Mouse (Mus musculus): ENCODE data around the gene Rab42. TPM values are rescaled to one million over a fixed set of nuclear protein-coding genes. Genes with fewer than 3 reads are reported as not detected.

Gene Rab42
- polyA plus RNA-seq, 1 experiment from 2014 or later: 3.9 TPM

GRCm38 (mm10) chr4:132266835-132267349 is 36.3 kb downstream of the Rab42 start:
- Histone ChIP-seq H3K4me1 (replicated peaks) (0 out of 2 replicates have a peak, but pooled peaks cover 4% of the 10 kb centered on the region), H3K27ac (no peak overlapping the region), H3K9ac (no peak overlapping the region), H3K4me3 (replicated peaks) (no peak overlapping the region), H3K36me3 (no peaks in the 10 kb centered on the region), H3K4me2 (replicated peaks) (no peak overlapping the region), H3K9me3 (no peaks in the 10 kb centered on the region), H3K27me3 (replicated peaks) (no peaks in the 10 kb centered on the region)
- no peak for ATAC-seq
- WGBS: 85% methylated on average over 3 of the region's 3 CpGs

- no peaks in the 10 kb centered on the region for H3K27me3 ChIP-seq (replicated peaks)
- no peak overlapping the region for H3K27ac ChIP-seq
- no peaks in the 10 kb centered on the region for H3K36me3 ChIP-seq
- H3K4me2 ChIP-seq (replicated peaks): no peak overlapping the region
- H3K4me1 ChIP-seq (replicated peaks): peaks cover 9% of the 10 kb centered on the region
- ATAC-seq: no peak
- 95% methylated on average over 7 of the region's 7 CpGs for WGBS
- H3K9ac ChIP-seq: no peak overlapping the region
- no peak overlapping the region for H3K4me3 ChIP-seq (replicated peaks)
- H3K9me3 ChIP-seq: no peaks in the 10 kb centered on the region
Measured at GRCm38 (mm10) chr4:132263313-132263712, 39.9 kb downstream of the Rab42 start.

- H3K27ac ChIP-seq: no peak overlapping the region
- peak overlapping the region; percentile 65 for H3K4me2 ChIP-seq (replicated peaks)
- 69% methylated on average over 5 of the region's 5 CpGs for WGBS
Measured at GRCm38 (mm10) chr4:132262358-132262616, 40.9 kb downstream of the Rab42 start.

GRCm38 (mm10) chr4:132261514-132262357 is 41.4 kb downstream of the Rab42 start, which contains the start of gene Gmeb1:
Gene Gmeb1, minus strand, starts transcription at chr4:132261602.
- ATAC-seq: peak; percentile 92
- H3K4me3 ChIP-seq (replicated peaks): peak within 1 kb of the TSS; percentile 73
- H3K36me3 ChIP-seq: no peaks in the 10 kb centered on the region
- H3K27ac ChIP-seq: peak within 1 kb of the TSS; percentile 93
- H3K9ac ChIP-seq: peak within 1 kb of the TSS; percentile 92
- H3K27me3 ChIP-seq (replicated peaks): no peaks in the 10 kb centered on the region
- 11% methylated on average over 44 of the region's 49 CpGs for WGBS
- H3K4me1 ChIP-seq (replicated peaks): peaks cover 9% of the 10 kb centered on the region
- H3K9me3 ChIP-seq: no peaks in the 10 kb centered on the region
- peak within 1 kb of the TSS; percentile 80 for H3K4me2 ChIP-seq (replicated peaks)

More at GRCm38 (mm10) chr4:132262358-132262616, 40.9 kb downstream of the Rab42 start:
- Histone ChIP-seq H3K27me3 (replicated peaks) (no peaks in the 10 kb centered on the region), H3K9ac (no peak overlapping the region), H3K9me3 (no peaks in the 10 kb centered on the region), H3K36me3 (no peaks in the 10 kb centered on the region), H3K4me3 (replicated peaks) (no peak overlapping the region), H3K4me1 (replicated peaks) (peaks cover 9% of the 10 kb centered on the region)
- no peak for ATAC-seq

GRCm38 (mm10) chr4:132260404-132261379 is 42.5 kb downstream of the Rab42 start:
- 2% methylated on average over 37 of the region's 64 CpGs for WGBS
- Histone ChIP-seq H3K4me3 (replicated peaks) (peak overlapping the region; percentile 73), H3K9ac (peak overlapping the region; percentile 92), H3K9me3 (no peaks in the 10 kb centered on the region), H3K4me1 (replicated peaks) (peaks cover 9% of the 10 kb centered on the region), H3K27me3 (replicated peaks) (no peaks in the 10 kb centered on the region), H3K4me2 (replicated peaks) (peak overlapping the region; percentile 80), H3K36me3 (no peaks in the 10 kb centered on the region), H3K27ac (peak overlapping the region; percentile 93)
- peak; percentile 89 for ATAC-seq

- no peaks in the 10 kb centered on the region for H3K9me3 ChIP-seq
- H3K9ac ChIP-seq: 0 out of 2 replicates have a peak overlapping the region, but pooled peaks have one; percentile 20
- no peak for ATAC-seq
- 79% methylated on average over 4 of the region's 4 CpGs for WGBS
- H3K4me2 ChIP-seq (replicated peaks): peak overlapping the region; percentile 80
- no peak overlapping the region for H3K4me3 ChIP-seq (replicated peaks)
- peaks cover 9% of the 10 kb centered on the region for H3K4me1 ChIP-seq (replicated peaks)
- H3K36me3 ChIP-seq: no peaks in the 10 kb centered on the region
- H3K27ac ChIP-seq: no peak overlapping the region
- no peaks in the 10 kb centered on the region for H3K27me3 ChIP-seq (replicated peaks)
Measured at GRCm38 (mm10) chr4:132259248-132259647, 43.9 kb downstream of the Rab42 start.

- H3K9me3 ChIP-seq: no peaks in the 10 kb centered on the region
- no peak overlapping the region for H3K4me3 ChIP-seq (replicated peaks)
- no peak for ATAC-seq
- 0 out of 2 replicates have a peak, but pooled peaks cover under 1% of the 10 kb centered on the region for H3K36me3 ChIP-seq
- H3K4me1 ChIP-seq (replicated peaks): peaks cover 14% of the 10 kb centered on the region
- H3K4me2 ChIP-seq (replicated peaks): no peak overlapping the region
- H3K27me3 ChIP-seq (replicated peaks): no peaks in the 10 kb centered on the region
- WGBS: 92% methylated on average over 3 of the region's 3 CpGs
- H3K27ac ChIP-seq: no peak overlapping the region
- no peak overlapping the region for H3K9ac ChIP-seq
Measured at GRCm38 (mm10) chr4:132256384-132256783, 46.8 kb downstream of the Rab42 start.

- H3K4me2 ChIP-seq (replicated peaks): no peak overlapping the region
- no peak overlapping the region for H3K27ac ChIP-seq
- ATAC-seq: no peak
- WGBS: 85% methylated on average over 3 of the region's 3 CpGs
- H3K27me3 ChIP-seq (replicated peaks): no peaks in the 10 kb centered on the region
- H3K36me3 ChIP-seq: peaks cover 10% of the 10 kb centered on the region; the same call in 1 of the 2 replicates
- H3K9ac ChIP-seq: no peak overlapping the region
- no peaks in the 10 kb centered on the region for H3K9me3 ChIP-seq
- no peak overlapping the region for H3K4me3 ChIP-seq (replicated peaks)
- peaks cover 14% of the 10 kb centered on the region for H3K4me1 ChIP-seq (replicated peaks)
Measured at GRCm38 (mm10) chr4:132254986-132255385, 48.2 kb downstream of the Rab42 start.

- no peak overlapping the region for H3K9ac ChIP-seq
- peaks cover 5% of the 10 kb centered on the region; the same call in 1 of the 2 replicates for H3K4me1 ChIP-seq (replicated peaks)
- no peaks in the 10 kb centered on the region for H3K27me3 ChIP-seq (replicated peaks)
- peak overlapping the region; percentile 32; the same call in 1 of the 2 replicates for H3K27ac ChIP-seq
- no peak overlapping the region for H3K4me2 ChIP-seq (replicated peaks)
- WGBS: 66% methylated on average over 2 of the region's 2 CpGs
- peaks cover 15% of the 10 kb centered on the region; the same call in 1 of the 2 replicates for H3K36me3 ChIP-seq
- no peak overlapping the region for H3K4me3 ChIP-seq (replicated peaks)
- no peak for ATAC-seq
- no peaks in the 10 kb centered on the region for H3K9me3 ChIP-seq
Measured at GRCm38 (mm10) chr4:132253622-132254021, 49.6 kb downstream of the Rab42 start.

GRCm38 (mm10) chr4:132253128-132253527 is 50.1 kb downstream of the Rab42 start:
- H3K9ac ChIP-seq: no peak overlapping the region

More at GRCm38 (mm10) chr4:132253128-132253527, 50.1 kb downstream of the Rab42 start:
- no peak for ATAC-seq
- no peaks in the 10 kb centered on the region for H3K27me3 ChIP-seq (replicated peaks)
- no peak overlapping the region for H3K4me2 ChIP-seq (replicated peaks)
- H3K27ac ChIP-seq: no peak overlapping the region
- WGBS: 83% methylated on average over 8 of the region's 8 CpGs
- H3K4me3 ChIP-seq (replicated peaks): no peak overlapping the region
- H3K9me3 ChIP-seq: no peaks in the 10 kb centered on the region
- peaks cover 5% of the 10 kb centered on the region; the same call in 1 of the 2 replicates for H3K4me1 ChIP-seq (replicated peaks)
- peaks cover 15% of the 10 kb centered on the region; the same call in 1 of the 2 replicates for H3K36me3 ChIP-seq

Data from intestine, embryonic 15.5 days (tissue).